Mouse (Mus musculus): Measurements from ENCODE around the gene Cbx1.

The Cbx1 gene

DNA sequence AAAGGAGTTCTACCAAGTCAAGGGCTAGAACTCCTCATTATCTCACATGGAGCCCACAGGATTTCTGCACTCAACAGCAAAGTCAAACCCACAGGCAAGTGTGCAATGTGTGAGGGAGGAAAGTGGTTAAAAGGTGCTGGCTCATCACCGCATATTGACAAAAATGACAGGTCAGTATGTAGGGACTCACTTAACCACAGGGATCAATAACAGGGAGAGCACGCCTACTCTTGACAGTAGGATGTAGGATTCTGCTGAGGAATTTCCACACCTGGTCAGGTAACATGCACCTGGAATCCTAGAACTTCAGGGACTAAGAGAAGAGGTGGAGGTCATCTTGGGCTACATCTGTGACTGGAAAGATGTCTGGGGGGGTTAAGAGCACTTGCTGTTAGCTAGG lies 27.0 kb downstream of the Cbx1 start:
- DNase-seq (ENCODE audit: low spot score in 2 of 2), result no peak

DNA sequence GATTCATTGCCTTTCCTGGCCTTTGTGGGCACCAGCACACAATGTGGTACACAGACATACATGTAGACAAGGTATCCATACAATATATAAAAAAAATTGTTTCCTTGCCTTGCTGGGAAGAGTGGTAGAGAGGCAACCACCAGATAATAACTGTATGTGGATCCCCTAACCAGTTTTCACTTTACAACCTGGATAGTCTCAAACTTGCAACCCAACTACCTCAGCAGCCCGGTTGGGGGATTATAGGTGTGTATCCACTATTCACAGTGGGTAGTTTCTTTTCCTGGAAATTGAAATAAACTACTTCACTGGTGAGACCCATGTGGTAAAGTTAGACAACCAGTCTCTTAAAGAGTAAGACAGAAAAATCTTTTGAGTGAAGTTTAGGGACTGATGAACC lies 27.6 kb downstream of the Cbx1 start:
- no peak for DNase-seq (ENCODE audit: low spot score in 2 of 2)

DNA sequence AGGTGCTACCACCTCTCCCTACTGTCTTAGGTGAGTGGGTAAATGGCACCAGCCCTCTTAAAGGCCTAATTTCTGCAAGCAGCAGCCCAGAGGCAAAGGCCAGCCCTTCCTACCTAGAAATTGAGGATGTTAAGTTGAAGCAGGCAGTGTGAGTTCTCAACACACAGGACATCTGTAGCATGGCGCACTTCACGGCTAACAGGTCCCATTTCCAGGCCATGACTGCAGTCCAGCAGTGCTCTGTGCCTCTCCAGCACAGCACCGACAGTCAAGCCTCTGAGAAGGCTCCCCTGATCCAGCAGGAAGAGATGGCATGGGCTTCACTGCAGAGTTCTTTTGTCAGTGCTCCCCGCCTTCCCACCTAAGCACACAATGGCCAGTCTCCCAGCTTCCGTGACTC lies 28.1 kb downstream of the Cbx1 start:
- DNase-seq (ENCODE audit: low spot score in 2 of 2), result no peak

DNA sequence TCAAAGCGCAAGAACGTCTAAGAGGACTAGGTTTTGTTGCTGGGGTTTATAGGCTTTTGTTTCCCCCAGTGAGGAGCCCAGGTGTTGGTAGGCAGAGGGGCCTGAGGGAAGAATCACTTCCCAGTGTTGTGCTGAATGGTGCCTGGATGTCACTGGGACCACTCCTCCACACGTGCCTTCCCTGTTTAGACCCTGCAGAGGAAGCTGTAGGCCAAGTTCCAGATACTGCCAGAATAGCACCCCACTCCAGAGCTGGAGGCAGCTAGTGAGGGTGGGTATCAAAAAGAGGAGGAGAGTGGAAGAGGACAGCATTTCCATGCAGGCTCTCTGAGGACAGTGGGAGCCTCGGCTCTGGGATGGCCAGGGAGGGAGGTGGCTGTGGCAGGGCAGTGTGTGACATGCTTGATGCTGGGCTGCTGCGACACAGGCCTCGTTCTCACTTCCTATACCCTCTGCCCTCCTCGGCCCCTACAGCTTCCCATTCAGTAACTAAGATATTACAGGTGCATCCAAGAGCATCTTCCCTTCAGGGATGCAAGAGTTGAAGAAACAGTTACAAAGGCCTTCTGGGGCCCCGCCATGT lies 29.3 kb downstream of the Cbx1 start:
- no peak for DNase-seq (ENCODE audit: low spot score in 2 of 2)

DNA sequence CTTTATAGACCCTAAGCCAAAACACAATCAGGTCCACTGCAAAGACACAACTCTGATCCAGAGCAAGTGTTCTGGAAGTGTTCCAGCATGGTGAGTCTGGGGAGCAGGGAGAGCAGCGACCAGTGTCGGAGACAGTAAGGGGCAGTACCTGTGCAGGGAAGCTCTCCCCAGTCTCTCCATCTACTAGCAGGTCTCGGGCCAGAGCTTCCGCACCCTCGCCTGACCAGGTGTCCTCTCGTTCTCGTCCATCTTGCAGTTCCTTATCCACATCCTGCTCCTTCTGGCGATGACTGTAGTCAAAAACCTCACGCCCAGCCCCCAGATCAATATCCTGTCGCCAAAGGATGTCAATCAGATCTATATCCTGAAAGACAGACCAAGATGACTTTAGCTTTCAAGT lies 33.0 kb downstream of the Cbx1 start:
- DNase-seq (ENCODE audit: low spot score in 2 of 2), result no peak

DNA sequence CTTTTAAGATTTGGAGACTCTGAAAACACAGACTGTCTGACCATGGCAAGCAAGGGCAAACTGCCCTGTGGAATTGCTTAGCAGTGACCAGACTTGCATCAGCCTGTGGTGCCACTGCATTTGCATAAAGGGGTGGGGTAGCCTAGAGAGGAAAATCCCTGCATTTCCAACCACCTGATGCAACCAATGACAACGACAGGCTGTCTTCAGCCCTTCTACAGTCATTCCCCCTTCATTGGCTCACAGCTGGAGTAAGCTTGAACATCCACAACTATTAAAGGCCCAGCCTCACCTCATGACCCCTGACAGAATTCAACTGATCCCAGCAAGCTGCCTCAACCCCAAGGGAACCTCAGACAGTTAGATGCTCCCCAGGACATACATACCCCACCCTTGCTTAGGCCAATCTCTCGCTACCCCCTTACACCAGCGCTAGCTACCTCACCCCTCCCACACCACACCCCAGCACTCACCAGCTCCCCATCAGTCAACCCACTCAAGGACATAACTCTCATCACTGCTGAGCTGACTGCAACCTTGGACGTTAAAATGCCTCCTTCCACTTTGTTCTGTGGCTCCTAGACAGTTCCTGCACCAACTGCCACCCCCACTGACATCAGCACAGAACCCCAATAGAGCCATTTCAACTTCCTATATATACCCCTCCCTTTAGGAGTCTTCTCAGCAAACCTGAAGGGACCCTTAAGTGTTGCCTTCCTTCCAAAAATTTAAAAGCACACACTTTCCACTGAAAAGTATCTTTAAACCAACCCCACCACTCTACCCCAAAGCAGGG lies 33.9 kb downstream of the Cbx1 start:
- DNase-seq (ENCODE audit: low spot score in 2 of 2), result no peak

DNA sequence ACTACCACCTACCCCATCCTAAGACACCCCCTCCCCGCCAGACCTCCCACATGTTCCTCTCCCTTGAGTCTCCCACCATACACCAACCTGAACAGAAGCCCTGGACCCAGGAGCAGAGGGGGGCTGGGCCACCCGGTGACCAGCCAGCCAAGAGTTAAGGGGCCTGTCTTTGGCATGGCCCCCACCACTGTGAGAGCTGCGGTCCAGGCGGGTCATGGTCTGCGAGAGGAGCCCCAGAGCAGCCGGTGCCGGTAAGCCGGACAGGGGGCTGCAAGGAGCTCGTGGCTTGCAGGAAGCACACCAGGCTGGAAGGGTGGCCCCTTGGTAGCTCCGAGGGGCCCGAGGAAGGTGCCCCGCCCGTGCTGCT lies 34.5 kb downstream of the Cbx1 start:
- DNase-seq (ENCODE audit: low spot score in 2 of 2), result no peak

DNA sequence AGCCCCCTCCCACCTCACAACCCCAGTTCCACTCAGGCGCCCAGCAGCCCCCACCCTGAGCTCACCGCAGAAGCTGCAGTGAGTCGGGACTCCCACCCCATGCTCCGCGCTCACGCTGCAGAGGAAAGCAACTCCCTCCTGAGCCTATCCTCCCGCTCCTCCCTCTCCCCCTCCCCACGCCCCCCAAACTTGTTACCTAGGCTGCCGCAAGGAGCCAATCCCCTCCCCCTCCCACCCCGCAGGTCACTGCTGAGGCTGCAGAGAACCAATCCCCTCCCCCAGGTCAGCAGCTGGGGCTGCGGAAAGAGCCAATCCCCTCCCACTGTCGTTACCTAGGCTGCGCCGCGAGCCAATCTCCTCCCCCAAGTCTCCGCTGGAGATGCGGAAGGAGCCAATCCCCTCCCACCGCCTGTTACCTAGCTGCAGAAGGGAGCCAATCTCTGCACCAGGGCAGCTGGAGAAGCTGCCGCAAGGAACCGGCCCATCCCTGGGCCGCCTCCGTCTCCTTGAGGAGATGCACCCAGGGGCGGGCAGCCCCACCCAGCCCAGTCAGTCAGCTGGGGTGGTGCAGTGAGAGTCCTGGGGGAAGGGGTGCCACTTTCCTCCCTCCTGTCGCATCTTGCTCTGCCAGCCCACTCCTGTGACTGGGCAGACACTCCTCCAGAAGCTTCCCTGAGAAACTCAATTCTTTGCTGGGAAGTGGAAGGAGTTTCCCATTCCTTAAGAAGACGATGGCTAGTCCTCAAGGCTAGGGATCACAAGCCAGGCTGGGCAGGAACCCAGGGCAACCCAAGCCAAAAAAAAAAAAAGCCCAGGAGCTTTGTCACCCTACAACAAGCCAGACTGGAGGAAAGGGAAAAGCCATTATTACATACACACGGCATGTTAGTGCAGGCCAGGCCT lies 35.2 kb downstream of the Cbx1 start:
- peak; percentile 80 to 89 for DNase-seq (ENCODE audit: low spot score in 2 of 2)

DNA sequence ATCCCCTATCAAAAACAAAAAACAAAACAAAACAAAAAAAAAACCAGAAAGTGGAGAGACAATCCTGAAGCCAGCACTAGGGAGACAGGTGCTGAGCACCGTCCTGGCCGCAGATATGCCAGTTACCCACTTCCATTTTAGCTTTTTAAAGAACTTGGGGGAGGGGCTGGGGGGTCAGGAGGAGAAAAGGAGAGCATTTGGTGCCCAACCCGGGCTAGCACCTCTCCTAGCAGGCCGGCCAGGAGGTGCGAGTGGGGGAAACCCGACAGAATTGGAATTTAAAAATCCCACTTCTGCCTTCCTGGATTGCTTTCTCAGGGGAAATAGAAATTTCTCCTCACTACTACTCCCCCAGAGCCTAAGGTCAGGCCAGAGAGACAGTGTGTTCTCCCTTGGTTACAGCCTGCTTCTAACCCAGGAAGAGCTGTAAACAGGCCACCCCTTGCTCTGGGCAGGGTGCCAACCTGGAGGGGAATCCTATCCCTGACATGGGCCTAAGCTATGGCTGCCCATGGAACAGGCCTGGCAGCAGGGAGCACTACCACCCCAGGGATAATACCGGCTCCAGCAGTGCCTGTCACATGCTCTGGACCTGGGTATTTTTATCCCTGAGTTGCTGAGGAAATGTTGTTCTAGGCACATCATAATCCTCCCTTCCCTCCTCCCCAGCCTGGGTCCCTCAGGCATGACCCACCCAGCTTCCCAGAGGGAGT lies 36.0 kb downstream of the Cbx1 start:
- no peak for DNase-seq (ENCODE audit: low spot score in 2 of 2)

DNA sequence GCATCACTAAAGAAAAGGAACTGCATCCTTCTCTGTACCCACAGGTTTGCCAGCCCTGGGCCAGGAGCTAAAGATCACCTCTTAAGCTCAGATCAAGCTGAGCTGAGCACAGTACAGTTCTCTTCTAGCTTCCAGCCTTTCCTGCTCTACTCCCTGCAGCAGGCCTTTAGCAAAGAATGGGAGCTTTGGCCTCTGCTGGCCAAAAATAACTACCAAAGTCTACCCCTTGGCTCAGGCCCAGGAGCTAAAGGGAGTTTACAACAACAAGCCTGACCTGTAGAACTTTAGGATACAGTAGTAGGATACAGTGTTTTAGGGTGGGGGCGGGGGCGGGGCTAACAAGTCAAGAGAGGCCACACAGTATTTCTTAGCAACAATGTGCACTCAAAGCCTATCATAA lies 37.6 kb downstream of the Cbx1 start:
- no peak for DNase-seq (ENCODE audit: low spot score in 2 of 2)

DNA sequence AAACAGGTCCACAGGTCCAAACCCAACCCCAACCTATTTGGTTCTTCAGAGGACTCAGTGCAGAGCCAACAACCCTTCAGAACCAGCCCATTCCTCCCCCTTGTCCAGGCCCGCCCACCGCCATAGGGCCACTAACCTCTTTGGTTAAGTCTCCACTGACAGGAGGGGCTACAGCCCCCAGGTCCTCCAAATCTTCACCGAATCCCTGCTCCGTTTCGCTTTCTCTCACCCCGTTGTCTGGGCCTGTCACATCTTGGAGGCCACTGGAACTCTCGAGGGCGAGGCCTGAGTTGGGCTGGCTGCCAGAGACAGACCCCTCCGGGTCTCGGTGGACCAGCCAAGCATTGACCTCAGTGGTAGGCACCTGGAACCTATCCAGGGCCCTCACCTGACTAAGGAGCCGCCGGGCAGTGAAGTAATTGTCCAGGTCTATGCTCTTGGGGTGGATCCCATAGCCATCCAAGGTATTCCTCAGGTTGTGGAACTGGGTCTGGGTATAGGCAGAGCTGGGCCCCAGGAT lies 38.2 kb downstream of the Cbx1 start:
- DNase-seq (ENCODE audit: low spot score in 2 of 2), result no peak

DNA sequence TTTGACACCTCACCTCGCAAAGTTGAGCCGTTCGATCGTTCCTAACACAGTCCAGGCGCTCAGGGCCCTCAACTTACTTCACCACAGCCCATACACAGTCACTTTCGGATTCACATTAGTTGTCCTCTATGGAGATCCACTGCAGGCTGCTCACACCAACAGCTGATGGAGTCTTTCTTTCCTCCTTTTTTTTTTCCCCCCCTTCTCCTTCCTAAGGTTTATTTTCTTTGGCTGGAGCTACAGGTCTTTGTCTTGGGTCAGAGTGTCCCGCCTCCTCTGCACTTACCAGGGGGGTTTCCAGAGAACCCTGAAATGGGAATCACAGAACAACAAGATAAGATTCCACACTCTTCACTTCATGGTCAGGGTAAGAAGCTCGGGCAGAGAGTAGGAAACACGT lies 39.0 kb downstream of the Cbx1 start:
- DNase-seq (ENCODE audit: low spot score in 2 of 2), result no peak

DNA sequence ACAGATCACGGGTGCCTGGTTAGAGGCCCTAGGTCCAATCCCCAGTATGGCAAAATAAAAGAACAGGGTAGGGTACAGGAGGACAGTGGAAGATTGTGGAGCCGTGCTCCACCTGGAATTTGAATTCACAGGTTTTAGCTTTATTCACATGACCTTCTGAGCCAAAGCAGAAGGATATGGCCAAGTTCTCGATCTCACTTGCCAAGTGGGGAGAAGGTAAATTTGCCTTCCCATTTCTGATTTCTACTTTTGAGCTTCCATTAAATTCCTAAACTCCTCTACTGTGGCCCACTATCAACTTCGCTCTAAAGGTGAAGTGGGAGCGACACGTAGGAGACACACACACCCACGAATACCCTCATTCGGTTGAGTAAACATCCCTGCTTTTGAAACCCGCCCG lies 40.0 kb downstream of the Cbx1 start:
- DNase-seq (ENCODE audit: low spot score in 2 of 2), result no peak

DNA sequence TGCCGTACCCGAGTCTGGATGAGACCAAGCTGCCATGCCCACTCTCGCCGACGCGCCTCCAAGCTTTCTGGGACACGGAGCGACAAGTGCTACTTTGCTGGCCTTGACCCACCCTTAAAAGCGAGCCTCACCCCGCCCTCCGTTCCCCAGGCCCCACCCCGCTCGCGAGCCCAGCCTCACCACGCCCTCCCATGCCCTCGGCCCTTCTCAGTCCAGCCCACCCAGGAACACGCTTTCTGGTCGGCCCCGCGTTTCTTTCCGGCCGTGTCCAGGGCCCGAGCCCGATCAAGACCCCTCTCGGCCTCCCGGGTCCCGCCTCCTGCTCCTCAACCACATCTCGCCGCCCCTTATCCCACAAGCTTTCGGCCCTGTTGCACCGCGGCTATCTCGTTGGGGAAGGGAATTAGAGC lies 40.5 kb downstream of the Cbx1 start:
- DNase-seq (ENCODE audit: low spot score in 2 of 2), result peak; percentile 92 to 94

DNA sequence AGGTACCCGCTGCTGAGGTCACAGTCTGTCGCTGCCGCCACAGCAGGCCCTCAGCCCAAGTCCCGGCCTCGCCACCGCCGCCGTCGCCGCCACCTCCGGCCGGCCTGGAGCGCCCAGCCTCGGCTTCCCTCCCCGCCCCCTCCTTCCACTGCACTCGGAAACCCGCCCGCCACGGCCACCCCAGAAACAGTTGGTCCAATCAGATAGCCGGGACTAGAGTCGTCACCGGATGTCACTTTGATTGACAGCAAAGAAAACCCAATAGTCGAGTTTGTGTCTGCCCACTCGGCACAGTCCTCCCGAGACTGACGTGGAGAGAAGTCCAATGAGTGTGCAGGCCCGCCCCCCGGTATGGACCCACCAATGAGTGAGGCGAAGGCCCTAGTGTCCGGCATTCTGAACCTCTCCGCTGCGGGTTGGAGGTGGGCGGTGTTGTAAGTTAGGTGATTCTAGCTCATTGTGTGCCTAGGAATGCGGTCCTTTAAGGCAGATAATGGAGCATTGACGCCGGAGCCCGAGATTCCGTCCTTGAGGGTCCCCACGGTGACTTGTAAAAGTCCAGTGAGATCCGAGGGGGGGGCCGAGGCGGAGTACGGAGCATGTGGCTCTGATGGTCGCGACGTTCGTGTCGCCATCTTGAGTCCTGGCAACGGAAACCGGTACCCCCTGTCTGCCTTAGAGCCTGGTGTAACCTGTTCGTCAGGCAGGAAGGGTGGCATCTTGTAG lies 41.0 kb downstream of the Cbx1 start, which contains the start of gene Nfe2l1:
Nfe2l1 (minus strand) TSS at position 156 of the 726 bp plus-strand sequence.
- DNase-seq (ENCODE audit: low spot score in 2 of 2), result peak; percentile 96 to 97

DNA sequence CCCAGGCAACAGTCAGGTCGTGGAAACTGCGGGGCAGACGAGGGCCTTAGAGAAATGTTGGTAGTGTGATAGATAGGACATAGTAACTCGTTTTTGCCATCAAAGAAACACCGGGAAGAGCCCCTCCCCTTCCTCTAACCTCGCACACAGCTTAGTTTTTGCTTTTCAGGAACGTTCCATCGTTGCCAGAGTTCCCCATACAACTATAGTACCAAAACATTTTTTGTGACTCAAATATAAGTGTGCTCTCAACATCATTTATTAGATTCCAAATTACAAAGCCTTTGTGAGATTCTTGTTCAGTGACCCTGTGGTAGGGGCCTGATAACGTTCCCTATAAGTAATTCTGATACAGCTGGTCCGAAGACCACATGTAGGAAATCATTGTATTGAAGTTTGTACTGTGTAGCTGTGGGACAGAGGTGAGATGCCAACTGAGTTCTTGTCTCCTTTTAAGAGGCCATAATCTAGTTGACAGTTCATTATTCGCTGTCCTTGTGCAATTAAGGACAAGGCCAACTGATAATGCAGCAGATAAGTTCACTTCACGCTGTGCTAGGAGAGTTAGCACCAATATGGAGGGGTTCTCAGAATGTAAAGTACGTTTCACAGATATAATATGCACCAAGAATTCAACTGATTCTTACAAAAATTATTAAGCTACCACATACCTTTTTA lies 41.8 kb downstream of the Cbx1 start:
- no peak for DNase-seq (ENCODE audit: low spot score in 2 of 2)

DNA sequence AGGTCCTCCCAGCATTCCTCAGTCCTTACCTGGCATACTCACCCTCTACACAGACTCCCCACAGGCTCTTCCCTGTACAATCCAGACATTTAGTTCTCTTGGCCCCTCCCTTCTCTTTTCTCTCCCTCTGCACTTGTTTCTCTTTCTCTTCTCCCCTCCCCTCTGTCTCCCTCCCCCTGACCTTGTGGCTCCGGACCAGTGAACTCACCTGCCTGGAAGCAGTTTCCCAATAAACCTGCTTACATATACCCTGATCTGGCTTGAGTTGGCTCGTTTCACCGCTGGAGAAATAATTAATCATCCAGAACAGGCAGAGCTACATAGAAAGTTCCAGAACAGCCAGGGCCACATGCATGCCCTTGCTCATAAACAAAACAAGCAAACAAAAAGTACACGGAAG lies 42.6 kb downstream of the Cbx1 start:
- DNase-seq (ENCODE audit: low spot score in 2 of 2), result no peak

DNA sequence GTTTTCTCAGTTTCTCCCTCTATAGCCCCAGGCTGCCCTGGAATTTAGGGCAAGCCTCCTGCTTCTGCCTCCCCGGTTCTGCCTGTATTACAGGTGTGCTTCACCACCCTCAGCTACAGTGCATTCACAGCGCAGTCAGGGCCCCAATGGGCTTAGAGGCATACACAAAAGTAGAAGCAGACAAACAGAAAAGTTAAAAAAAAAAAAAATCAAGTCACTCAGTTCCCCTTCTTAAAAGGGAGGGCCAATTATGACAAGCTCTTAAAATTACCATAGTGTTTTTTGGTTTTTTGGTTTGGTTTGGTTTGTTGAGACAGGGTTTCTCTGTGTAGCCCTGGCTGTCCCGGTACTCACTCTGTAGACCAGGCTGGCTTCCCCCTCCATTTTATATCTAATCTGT lies 43.6 kb downstream of the Cbx1 start:
- DNase-seq (ENCODE audit: low spot score in 2 of 2), result no peak

DNA sequence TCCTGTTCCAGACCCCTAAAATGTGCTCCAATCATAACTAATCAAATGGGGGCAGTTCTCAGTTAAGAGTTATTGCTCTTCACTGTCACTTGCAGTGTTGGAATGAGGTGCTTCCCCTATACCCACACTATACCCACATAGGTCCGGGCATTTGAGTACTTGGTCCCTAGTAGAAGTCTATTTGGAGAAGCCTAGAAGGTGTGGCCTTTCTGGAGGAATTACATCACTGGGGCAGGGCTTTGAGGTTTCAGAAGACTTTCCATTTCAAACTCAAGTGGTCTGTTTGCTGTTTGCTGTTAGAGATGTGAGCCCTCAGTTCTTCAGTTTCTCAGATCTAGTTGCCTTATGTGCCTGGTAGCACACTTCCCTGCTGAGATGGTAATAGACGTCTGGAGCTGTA lies 44.0 kb downstream of the Cbx1 start:
- DNase-seq (ENCODE audit: low spot score in 2 of 2), result no peak

DNA sequence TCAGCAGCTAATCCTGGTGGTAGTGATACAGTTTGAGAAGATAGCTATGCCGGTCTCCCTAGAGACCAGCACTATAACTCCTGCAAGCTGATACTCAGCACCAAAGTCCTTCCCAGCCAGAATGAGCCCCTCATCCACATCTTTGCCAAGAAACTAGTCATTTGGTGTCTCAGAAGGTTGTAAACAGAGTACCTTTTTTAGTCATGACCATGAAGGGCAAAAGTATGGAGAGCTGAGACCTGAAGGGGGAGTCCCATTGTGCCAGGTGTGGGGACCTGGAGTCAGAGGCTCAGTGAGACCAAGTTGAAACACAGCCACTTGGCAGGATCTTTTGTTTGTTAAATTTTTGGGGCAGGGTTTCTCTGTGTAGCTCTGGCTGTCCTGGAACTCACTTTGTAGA lies 45.2 kb downstream of the Cbx1 start:
- no peak for DNase-seq (ENCODE audit: low spot score in 2 of 2)

DNA sequence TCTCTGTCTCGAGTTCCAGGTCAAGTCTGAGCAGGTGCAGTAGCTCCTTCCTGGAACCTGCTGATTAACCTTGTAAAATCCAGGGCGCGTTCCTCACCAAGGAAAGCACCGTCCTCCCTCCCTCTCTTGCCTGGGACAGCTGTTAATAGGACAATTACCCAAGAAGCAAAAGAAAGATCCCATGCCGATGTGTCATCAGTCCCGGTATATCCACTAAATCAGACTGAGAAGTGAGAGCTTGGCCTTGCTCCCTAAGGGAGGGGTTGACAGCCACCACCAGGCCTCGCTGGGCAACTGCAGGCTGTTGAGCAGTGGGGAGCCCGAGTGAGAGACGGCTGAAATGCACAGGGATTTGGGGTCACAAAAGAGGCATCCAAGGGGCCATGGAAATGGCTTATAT lies 48.4 kb downstream of the Cbx1 start:
- DNase-seq (ENCODE audit: low spot score in 2 of 2), result no peak
